In genomic region chr11:106722831-106723361, GRCm38 (mm10) we compare ENCODE assay signal across 9 mouse cellular contexts. TPM values are rescaled to one million over a fixed set of nuclear protein-coding genes. Genes with fewer than 3 reads are reported as not detected.
DNase-seq lines count a peak whose midpoint lies in the region; ATAC-seq and TF ChIP-seq lines count a peak whose summit lies in the region.
"Had no signal": no experiment of that assay in that cellular context is flagged by ENCODE, and none has a peak within 500 bp of the region (broad histone marks: within the 10 kb centered on the region; RNA-seq: fewer than 3 reads in every experiment).

No protein-coding gene starts in this region.

- H3K36me3 ChIP-seq in heart, adult 2 months (ENCODE audit: control insufficient read depth, insufficient read depth, low read length): peaks cover 2% of the 10 kb centered on the region; the same call in 1 of the 2 replicates
- no peaks in the 10 kb centered on the region for H3K36me3 ChIP-seq in liver, embryonic 15.5 days (replicated peaks)
- H3K36me3 ChIP-seq: midbrain, embryonic 12.5 days had no signal

- peak; percentile 60 for ATAC-seq in liver, embryonic 15.5 days (ENCODE audit: insufficient read depth)

- peak; percentile 56; the same call in 1 of the 2 replicates for TF ChIP-seq EP300 in heart, adult 2 months (IDR thresholded peaks at IDR 0.05; ENCODE audit: insufficient read depth, low read depth, low read length)

- H3K4me1 ChIP-seq in heart, adult 2 months (ENCODE audit: control insufficient read depth, insufficient read depth, low read length): peaks cover 8% of the 10 kb centered on the region; the same call in 1 of the 2 replicates
- peaks cover 15% of the 10 kb centered on the region for H3K4me1 ChIP-seq in liver, embryonic 15.5 days (replicated peaks)

- peak overlapping the region; percentile 14; the same call in 1 of the 2 replicates for H3K4me2 ChIP-seq in liver, embryonic 15.5 days
- H3K4me2 ChIP-seq: midbrain, embryonic 12.5 days had no signal

- 9% methylated on average over 7 of the region's 7 CpGs for WGBS in heart, adult 2 months
- WGBS in liver, embryonic 15.5 days (ENCODE audit: insufficient replicate concordance): 11% methylated on average over 7 of the region's 7 CpGs

- H3K9ac ChIP-seq in heart, adult 2 months (ENCODE audit: low read depth, low read length): no peak overlapping the region
- H3K9ac ChIP-seq in liver, embryonic 15.5 days: no peak overlapping the region
- H3K9ac ChIP-seq: midbrain, embryonic 12.5 days had no signal

- no peak overlapping the region for H3K4me3 ChIP-seq in heart, adult 2 months
- H3K4me3 ChIP-seq in liver, embryonic 15.5 days (replicated peaks): no peak overlapping the region
- H3K4me3 ChIP-seq: midbrain, embryonic 12.5 days had no signal

- peak; percentile 26 for DNase-seq in testis, postnatal 14 days (ENCODE audit: low spot score)
- no peak for DNase-seq in testis, postnatal 10 days (ENCODE audit: low spot score)
- DNase-seq in heart, adult 2 months: peak; percentile 64 to 69
- DNase-seq in urinary bladder, postnatal 25 days (ENCODE audit: low spot score): peak; percentile 38
- no peak for DNase-seq in left cerebral cortex, postnatal 10 days (ENCODE audit: extremely low spot score in 1 of 2, low spot score in 2 of 2)
- DNase-seq in thymus, postnatal 14 days: no peak
- no peak for DNase-seq in cerebellum, postnatal 25 days

- H3K9me3 ChIP-seq in liver, embryonic 15.5 days (replicated peaks): no peaks in the 10 kb centered on the region
- H3K9me3 ChIP-seq: midbrain, embryonic 12.5 days had no signal

- intact Hi-C loops in heart, adult 2 months (cut with DNase I): no loop called here
- intact Hi-C loops in left cerebral cortex, postnatal 10 days (cut with DNase I): no loop called here

- H3K79me2 ChIP-seq in heart, adult 2 months (replicated peaks; ENCODE audit: control insufficient read depth, insufficient read depth, low read length): no peaks in the 10 kb centered on the region

- peak overlapping the region; percentile 68 for H3K27ac ChIP-seq in heart, adult 2 months
- H3K27ac ChIP-seq in liver, embryonic 15.5 days (replicated peaks): peak overlapping the region; percentile 20; the same call in 1 of the 2 replicates
- H3K27ac ChIP-seq: midbrain, embryonic 12.5 days had no signal

- TF ChIP-seq CTCF in heart, adult 2 months (IDR thresholded peaks at IDR 0.05): no peak

- H3K27me3 ChIP-seq in heart, adult 2 months (ENCODE audit: control insufficient read depth, insufficient read depth, low read length): no peaks in the 10 kb centered on the region
- no peaks in the 10 kb centered on the region for H3K27me3 ChIP-seq in liver, embryonic 15.5 days
- H3K27me3 ChIP-seq: midbrain, embryonic 12.5 days had no signal

- no peak for TF ChIP-seq POLR2A in heart, adult 2 months (IDR thresholded peaks at IDR 0.05; ENCODE audit: insufficient read depth, low read depth, low read length)

RNA-seq across cellular contexts. Expression of gene Pecam1, which starts 27.5 kb away (rescaled TPM):
- total RNA-seq in heart, adult 2 months (2021): 100 to 1,000 TPM; 114 to 123 TPM
- 78.3 and 130 TPM in 2 replicates for polyA plus RNA-seq in heart, adult 2 months (2012; rRNA removed)
- 7.0 and 7.8 TPM in 2 replicates for polyA plus RNA-seq in liver, embryonic 15.5 days (2015; fragmentation: Nextera tagmentation; extraction: Ambion mirVana)
- total RNA-seq in left cerebral cortex, postnatal 10 days (2021): 10 to 100 TPM; 19.7 to 20.1 TPM

RNA-seq across cellular contexts. Expression of gene Milr1, which starts 28.1 kb away (rescaled TPM):
- total RNA-seq in heart, adult 2 months (2021): 1 to 10 TPM in 1 of 2 experiments, under 1 TPM in 1; 0.93 to 1.4 TPM
- polyA plus RNA-seq in heart, adult 2 months (2012; rRNA removed): 0.29 and 0.56 TPM in 2 replicates
- 2.8 and 3.2 TPM in 2 replicates for polyA plus RNA-seq in liver, embryonic 15.5 days (2015; fragmentation: Nextera tagmentation; extraction: Ambion mirVana)
- 1 to 10 TPM in 1 of 2 experiments, under 1 TPM in 1; 0.45 to 1.1 TPM for total RNA-seq in left cerebral cortex, postnatal 10 days (2021)

RNA-seq across cellular contexts. Expression of gene Polg2, which starts 56.4 kb away (rescaled TPM):
- total RNA-seq in heart, adult 2 months (2021): 1 to 10 TPM; 3.7 to 4.2 TPM
- polyA plus RNA-seq in heart, adult 2 months (2012; rRNA removed): 2.7 and 3.8 TPM in 2 replicates
- 3.8 and 4.7 TPM in 2 replicates for polyA plus RNA-seq in liver, embryonic 15.5 days (2015; fragmentation: Nextera tagmentation; extraction: Ambion mirVana)
- 1 to 10 TPM; 4.1 to 4.6 TPM for total RNA-seq in left cerebral cortex, postnatal 10 days (2021)

Comparison
In these comparisons a context has a peak if more than half of its experiments do, and no peak if none do; other contexts are left out.
1. DNase-seq: peak in testis, postnatal 14 days (single experiment), heart, adult 2 months (2 of 2) and urinary bladder, postnatal 25 days (single experiment); none in testis, postnatal 10 days (single experiment), left cerebral cortex, postnatal 10 days (0 of 2), thymus, postnatal 14 days (single experiment) and cerebellum, postnatal 25 days (0 of 2).
2. RNA of gene Pecam1, which starts 27.5 kb away (total RNA-seq): 114 to 123 TPM in heart, adult 2 months; 19.7 to 20.1 TPM in left cerebral cortex, postnatal 10 days; every median in the first group is over 4 times any median in the second.